Mouse (Mus musculus) hindbrain, embryonic 12.5 days (tissue): ENCODE data around the gene Hsd17b11. TPM values are rescaled to one million over a fixed set of nuclear protein-coding genes. Genes with fewer than 3 reads are reported as not detected.
"Not testable (repeated sequence)": the region's sequence is repeated elsewhere in the genome, so short reads cannot be mapped to it uniquely, and the experiment has no call there.

Experiments used
- ATAC-seq: fragments of 200-750 bp; cut with Nextera tagmentation; 2 replicates; pipeline ENCODE4 v1.8.0; 2017; ENCODE audit warnings: moderate TSS enrichment; ENCODE audit not compliant: low FRiP score
- H3K27ac ChIP-seq: fragments of 300-500 bp; sonication (generic); 2 replicates; pipeline ENCODE4 v1.5.1; 2016; ENCODE audit warnings: mild to moderate bottlenecking
- H3K27me3 ChIP-seq: fragments of 300-500 bp; sonication (generic); 2 replicates; pipeline ENCODE4 v1.6.1; 2016; ENCODE audit warnings: mild to moderate bottlenecking
- H3K36me3 ChIP-seq: fragments of 300-500 bp; sonication (generic); 2 replicates; pipeline ENCODE4 v1.6.1; 2016; ENCODE audit warnings: mild to moderate bottlenecking
- H3K4me1 ChIP-seq: fragments of 300-500 bp; sonication (generic); 2 replicates; pipeline ENCODE4 v1.6.1; 2016
- H3K4me2 ChIP-seq: fragments of 300-500 bp; sonication (generic); replicated peaks from 2 replicates; pipeline ENCODE4 v1.6.1; 2016; ENCODE audit warnings: mild to moderate bottlenecking
- H3K4me3 ChIP-seq: fragments of 300-500 bp; sonication (generic); 2 replicates; pipeline ENCODE4 v1.5.1; 2016; ENCODE audit warnings: mild to moderate bottlenecking
- H3K9ac ChIP-seq: fragments of 300-500 bp; sonication (generic); 2 replicates; pipeline ENCODE4 v1.6.1; 2016; ENCODE audit warnings: mild to moderate bottlenecking, moderate library complexity
- H3K9me3 ChIP-seq: fragments of 300-500 bp; sonication (generic); replicated peaks from 2 replicates; pipeline ENCODE4 v1.6.1; 2016; ENCODE audit warnings: mild to moderate bottlenecking
- WGBS: fragments of 180-500 bp; shearing (Covaris S2); methylation state at CpG from one replicate; pipeline ENCODE4 v1.1.7; 2016; 5-methylcytosine and 5-hydroxymethylcytosine counted together
- microRNA-seq: library from miRNA; unstranded; fragments of <30 nt; microRNA quantifications from one replicate; pipeline ENCODE4, GENCODE M21; 2017
- polyA plus RNA-seq: library from polyadenylated mRNA; unstranded; fragments of >200 nt; fragmentation: Nextera tagmentation; extraction: Ambion mirVana; gene quantifications from 2 replicates; pipeline ENCODE4 v1.2.1, GENCODE M21; 2016

Gene Hsd17b11
- polyA plus RNA-seq, 1 experiment from 2014 or later = 2.2 TPM

- Histone ChIP-seq H3K9me3 (no peaks in the 10 kb centered on the region), H3K27me3 (no peaks in the 10 kb centered on the region), H3K36me3 (no peaks in the 10 kb centered on the region), H3K4me2 (no peak overlapping the region), H3K9ac (no peak overlapping the region), H3K27ac (no peak overlapping the region), H3K4me1 (no peaks in the 10 kb centered on the region), H3K4me3 (no peak overlapping the region)
- WGBS = 70% methylated on average over 1 of the region's 1 CpGs
- ATAC-seq = no peak
Measured at GRCm38 (mm10) chr5:103962935-103963429, 58.7 kb downstream of the Hsd17b11 start.

DNA sequence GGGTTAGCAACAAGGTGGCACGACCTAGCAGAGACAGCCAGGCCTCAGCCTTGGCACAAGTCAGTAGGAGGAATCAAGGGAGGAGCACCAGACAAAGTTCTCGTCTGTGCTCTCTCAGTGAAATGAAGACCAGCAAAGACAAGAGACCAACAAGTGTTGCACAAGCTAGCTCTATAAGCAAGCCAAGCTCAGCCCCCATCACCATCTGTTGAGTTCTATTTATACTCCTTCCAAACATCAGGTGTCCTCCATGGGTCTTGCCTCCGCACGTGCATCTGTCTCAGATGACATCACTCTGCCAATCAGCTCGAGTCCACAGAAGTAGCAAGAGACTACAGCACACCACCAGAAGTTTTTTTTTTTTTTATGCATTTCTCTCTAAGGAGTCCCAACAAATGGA lies 67.1 kb downstream of the Hsd17b11 start:
- H3K9ac ChIP-seq = no peak overlapping the region
- no peaks in the 10 kb centered on the region for H3K9me3 ChIP-seq
- H3K27ac ChIP-seq = no peak overlapping the region
- 87% methylated on average over 5 of the region's 5 CpGs for whole genome bisulfite sequencing
- H3K27me3 ChIP-seq = no peaks in the 10 kb centered on the region
- H3K4me1 ChIP-seq = no peaks in the 10 kb centered on the region
- no peak for ATAC-seq
- no peak overlapping the region for H3K4me3 ChIP-seq
- H3K36me3 ChIP-seq = no peaks in the 10 kb centered on the region
- no peak overlapping the region for H3K4me2 ChIP-seq

DNA sequence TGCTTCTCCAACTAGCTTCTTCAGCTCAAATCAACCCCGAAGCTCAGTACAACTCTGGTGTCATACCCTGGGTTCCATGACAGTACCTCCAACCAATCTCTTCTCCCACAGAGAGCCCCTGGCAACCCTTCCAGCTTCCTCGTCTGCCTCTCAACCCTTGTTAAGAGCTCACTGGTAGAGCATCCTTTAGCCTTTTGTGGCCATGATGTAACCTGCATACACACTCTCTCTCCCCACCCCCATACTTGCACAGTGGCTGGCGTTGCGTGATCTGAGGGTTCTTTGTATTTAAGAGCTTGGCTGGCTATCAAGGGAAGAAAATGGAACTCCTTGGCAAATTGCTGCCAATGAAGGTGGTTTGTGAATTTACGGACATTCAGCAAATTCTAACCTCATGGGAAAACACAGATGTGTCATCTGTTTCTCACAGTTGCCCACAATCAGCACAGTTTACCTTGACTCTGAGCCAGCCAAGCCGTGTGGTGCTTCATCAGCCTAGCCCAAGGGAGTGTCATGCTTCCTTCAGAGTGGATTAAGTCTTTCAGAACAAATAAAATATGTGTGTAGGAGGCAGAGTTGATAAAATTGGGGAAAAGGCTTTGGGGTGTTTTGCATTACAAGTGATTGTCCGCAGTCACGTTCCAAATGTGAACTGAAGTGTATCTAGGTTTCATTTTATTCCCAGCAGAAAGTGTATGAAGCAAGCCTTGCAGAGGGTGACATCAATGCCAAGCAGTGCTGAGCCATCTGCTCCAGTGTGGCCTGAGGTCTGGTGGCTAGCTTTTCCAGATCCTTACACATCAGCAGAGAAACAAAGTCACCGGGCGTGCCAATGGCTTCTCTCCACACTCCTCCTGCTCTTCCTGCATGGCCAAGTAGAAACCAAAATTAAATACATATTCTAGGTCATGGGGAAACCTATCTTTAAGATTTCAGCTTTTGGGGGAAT lies 68.3 kb downstream of the Hsd17b11 start:
- no peaks in the 10 kb centered on the region for H3K9me3 ChIP-seq
- no peaks in the 10 kb centered on the region for H3K27me3 ChIP-seq
- no peak overlapping the region for H3K4me2 ChIP-seq
- no peak overlapping the region for H3K9ac ChIP-seq
- H3K27ac ChIP-seq = no peak overlapping the region
- WGBS = 85% methylated on average over 10 of the region's 10 CpGs
- no peaks in the 10 kb centered on the region for H3K4me1 ChIP-seq
- no peak for ATAC-seq
- no peak overlapping the region for H3K4me3 ChIP-seq
- no peaks in the 10 kb centered on the region for H3K36me3 ChIP-seq

- not testable (repeated sequence) for H3K27me3 ChIP-seq, H3K27ac ChIP-seq, H3K4me2 ChIP-seq, H3K9me3 ChIP-seq, H3K4me1 ChIP-seq, H3K9ac ChIP-seq, H3K36me3 ChIP-seq, ATAC-seq, H3K4me3 ChIP-seq
- WGBS = 93% methylated on average over 15 of the region's 15 CpGs
Measured at GRCm38 (mm10) chr5:103950138-103950537, 71.6 kb downstream of the Hsd17b11 start.

DNA sequence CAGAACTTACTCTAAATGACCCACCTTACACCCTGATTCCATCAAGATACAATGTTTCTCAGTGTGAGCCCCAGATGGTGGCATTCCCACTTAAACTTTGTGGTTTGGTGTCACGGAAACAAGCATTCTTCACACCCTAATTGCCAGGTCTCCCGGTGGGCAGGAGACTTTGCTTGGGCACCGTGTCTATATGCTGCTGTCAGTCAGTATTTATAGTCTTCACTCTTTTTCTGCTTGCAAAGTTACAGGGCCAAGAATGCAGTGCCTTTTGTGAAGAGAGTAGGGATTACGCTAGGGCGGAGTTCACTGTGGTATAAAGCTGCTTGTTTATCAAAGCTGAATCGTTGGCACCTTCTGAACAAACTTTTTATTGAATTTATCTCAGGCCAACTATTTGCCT lies 78.5 kb downstream of the Hsd17b11 start:
- Histone ChIP-seq H3K9ac (no peak overlapping the region), H3K36me3 (no peaks in the 10 kb centered on the region), H3K27ac (no peak overlapping the region), H3K4me2 (no peak overlapping the region), H3K4me3 (no peak overlapping the region), H3K4me1 (peaks cover 13% of the 10 kb centered on the region), H3K27me3 (peaks cover 28% of the 10 kb centered on the region), H3K9me3 (no peaks in the 10 kb centered on the region)
- WGBS = 40% methylated on average over 6 of the region's 6 CpGs
- no peak for ATAC-seq

GRCm38 (mm10) chr5:103939856-103940255 lies 81.9 kb downstream of the Hsd17b11 start:
- Histone ChIP-seq H3K4me3 (no peak overlapping the region), H3K4me2 (no peak overlapping the region), H3K36me3 (no peaks in the 10 kb centered on the region), H3K9ac (no peak overlapping the region), H3K4me1 (peaks cover 24% of the 10 kb centered on the region), H3K27me3 (peaks cover 39% of the 10 kb centered on the region), H3K27ac (no peak overlapping the region), H3K9me3 (no peaks in the 10 kb centered on the region)
- ATAC-seq = no peak
- WGBS = 72% methylated on average over 1 of the region's 1 CpGs

Small RNA genes within 50 kb of the gene (microRNA-seq; reads per million reads assigned to microRNA genes)
- 4.3 reads per million, percentile 9 among the genes with 10 or more reads in this experiment for gene Mir5619

Other genes starting within 250 kb of the Hsd17b11 start
- 20.1 and 20.3 TPM in 2 replicates for gene Klhl8, start 110.7 kb downstream of the Hsd17b11 start, polyA plus RNA-seq
- not detected in 2 replicates for gene Hsd17b13, start 44.5 kb downstream of the Hsd17b11 start, polyA plus RNA-seq
- 64.7 and 70.4 TPM in 2 replicates for gene Nudt9, start 24.4 kb upstream of the Hsd17b11 start, polyA plus RNA-seq
- gene Gm17660, start 55.7 kb upstream of the Hsd17b11 start, polyA plus RNA-seq = not detected in 2 replicates
- 78.8 and 85.8 TPM in 2 replicates for gene Sparcl1, start 91.8 kb upstream of the Hsd17b11 start, polyA plus RNA-seq
- gene Dspp, start 148.8 kb upstream of the Hsd17b11 start, polyA plus RNA-seq = not detected in 2 replicates
- 0.50 and 0.93 TPM in 2 replicates for gene Dmp1, start 180.7 kb upstream of the Hsd17b11 start, polyA plus RNA-seq